Mouse (Mus musculus) E14TG2a.4 (cell line): ENCODE data around the gene Gpsm3.

Experiments
- CTCF ChIP-seq: conservative IDR thresholded peaks from 2 replicates; pipeline ENCODE4 v1.5.1; 2014; ENCODE audit warnings: low read length
- NANOG ChIP-seq: IDR thresholded peaks from 2 replicates; pipeline ENCODE4 v1.6.1; 2014; ENCODE audit warnings: borderline replicate concordance, low read length, mixed read lengths

DNA sequence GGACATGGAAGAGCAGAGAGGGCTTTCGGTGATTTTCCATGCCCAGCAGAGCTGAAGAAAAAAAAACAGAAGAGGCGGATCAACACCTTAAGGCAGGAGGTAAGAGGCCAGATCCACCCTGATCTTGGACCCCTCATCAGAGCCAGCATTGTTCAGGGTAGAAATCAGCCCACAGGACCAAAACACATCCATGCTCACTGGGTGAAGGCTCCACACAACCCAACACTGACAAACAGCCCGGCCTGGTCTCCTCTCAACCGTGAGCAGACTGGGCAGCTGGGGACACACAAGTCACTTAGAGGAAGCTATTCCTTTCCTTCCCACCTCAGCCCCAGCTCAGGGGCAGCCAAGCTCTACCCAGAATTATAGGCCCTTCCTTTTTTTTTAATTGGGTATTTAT is 42.0 kb upstream of the Gpsm3 start:
- TF ChIP-seq CTCF (no peak), NANOG (no peak)
